Mouse (Mus musculus): ENCODE results near the gene Zfp92.
A peak's percentile ranks its signal among the peaks of the same experiment; 100 is the strongest.
"Not testable (repeated sequence)": the region's sequence is repeated elsewhere in the genome, so short reads cannot be mapped to it uniquely, and the experiment has no call there.

The Zfp92 gene

DNA sequence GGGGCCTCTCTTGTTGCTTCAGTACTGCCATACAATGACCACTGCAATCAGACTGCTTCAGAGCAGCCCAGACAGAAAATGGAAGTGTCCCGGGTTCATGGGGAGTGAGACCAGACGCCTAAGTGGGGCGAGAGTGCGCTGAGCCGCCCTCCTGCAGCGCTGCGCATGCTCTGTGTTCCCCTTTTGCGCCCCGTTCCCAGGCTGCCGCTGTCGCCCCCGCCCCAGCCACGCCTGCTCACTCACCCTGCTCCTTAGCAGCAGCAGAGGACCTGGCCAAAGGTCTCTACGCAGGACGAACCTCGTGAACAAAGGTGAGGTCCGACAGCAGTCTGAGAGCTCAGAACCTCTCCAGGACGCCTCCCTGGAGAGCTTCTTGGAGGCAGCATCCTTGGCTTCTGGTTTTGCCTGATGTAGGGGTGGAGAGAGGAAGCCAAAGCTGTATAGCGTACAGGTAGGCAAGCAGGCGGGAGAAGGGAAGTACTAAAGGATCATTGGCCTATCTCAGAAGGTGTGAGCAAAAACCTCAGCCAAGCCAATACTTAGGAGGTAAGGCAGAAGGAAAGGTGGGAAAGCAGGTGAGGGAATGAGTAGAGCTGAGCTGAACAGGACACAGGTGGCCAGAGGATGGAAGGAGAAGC, at the start of gene Zfp92:
Gene Zfp92, plus strand, starts transcription at position 217 of the 638 bp plus-strand sequence.
- no peak for DNase-seq (ENCODE audit: low read depth, low spot score)

DNA sequence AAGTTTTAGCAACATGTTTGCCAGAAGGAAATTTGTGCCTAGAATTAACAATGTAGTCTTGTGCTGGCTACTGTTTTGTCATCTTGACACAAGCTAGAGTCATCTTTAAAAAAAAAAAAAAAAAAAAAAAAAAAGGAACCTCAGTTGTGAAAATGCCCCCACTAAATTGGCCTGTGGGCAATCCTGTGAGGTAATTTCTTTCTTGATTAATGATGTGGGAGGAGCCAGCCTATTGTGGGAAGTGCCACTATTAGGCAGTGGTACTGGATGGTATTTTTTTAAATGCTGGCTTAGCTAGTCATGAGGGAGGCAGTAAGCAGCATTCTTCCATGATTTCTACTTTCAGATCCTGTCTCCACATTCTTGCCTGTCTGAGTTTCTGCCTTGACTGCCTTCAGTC, 47.6 kb upstream of the Zfp92 start:
- no peak for DNase-seq (ENCODE audit: low read depth, low spot score)

DNA sequence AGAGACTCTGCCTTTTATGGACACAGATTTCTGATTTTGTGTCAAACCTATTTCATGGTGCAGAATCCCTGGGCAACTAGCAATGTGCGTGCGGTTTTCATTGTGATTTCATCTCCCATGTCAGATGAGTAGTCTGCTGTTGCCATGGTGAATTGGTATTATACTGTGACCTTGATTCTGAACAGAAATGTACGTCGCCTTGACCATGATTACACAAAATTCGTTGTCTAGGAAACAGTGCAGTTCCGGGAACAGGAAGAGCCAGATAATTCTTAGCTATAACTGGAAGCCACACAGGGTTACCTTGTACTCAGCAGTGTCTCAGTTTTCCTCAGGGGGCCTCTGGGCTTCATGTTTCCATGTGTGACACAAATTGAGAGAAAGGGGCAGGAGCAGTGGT, 26.5 kb upstream of the Zfp92 start:
- DNase-seq (ENCODE audit: low read depth, low spot score): no peak

GRCm38 (mm10) chrX:73384924-73385323, 26.0 kb upstream of the Zfp92 start:
- no peak for DNase-seq (ENCODE audit: low read depth, low spot score)

- no peak for DNase-seq (ENCODE audit: low read depth, low spot score)
These were observed 19.4 kb upstream of the Zfp92 start for GRCm38 (mm10) chrX:73391481-73391880.

DNA sequence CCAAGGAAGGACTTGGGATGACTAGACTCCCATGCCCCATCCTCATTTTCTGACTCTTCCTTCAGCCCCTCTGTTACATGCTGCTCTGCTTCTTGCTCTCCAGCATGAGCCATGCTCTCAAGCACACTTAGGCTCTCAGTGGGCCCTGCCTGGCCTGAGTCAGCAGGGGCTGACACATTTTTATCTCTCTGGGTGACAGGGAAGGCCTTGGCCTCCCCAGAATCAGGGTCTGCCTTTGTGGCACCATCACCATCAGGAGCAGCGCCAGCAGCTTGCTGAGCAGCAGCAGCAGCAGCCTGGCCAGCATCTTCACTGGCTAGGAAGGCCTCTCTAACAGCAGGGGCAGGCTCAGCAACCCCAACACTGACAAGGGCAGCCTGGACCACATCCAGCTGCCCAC, 14.4 kb upstream of the Zfp92 start:
- DNase-seq (ENCODE audit: low read depth, low spot score): no peak

DNA sequence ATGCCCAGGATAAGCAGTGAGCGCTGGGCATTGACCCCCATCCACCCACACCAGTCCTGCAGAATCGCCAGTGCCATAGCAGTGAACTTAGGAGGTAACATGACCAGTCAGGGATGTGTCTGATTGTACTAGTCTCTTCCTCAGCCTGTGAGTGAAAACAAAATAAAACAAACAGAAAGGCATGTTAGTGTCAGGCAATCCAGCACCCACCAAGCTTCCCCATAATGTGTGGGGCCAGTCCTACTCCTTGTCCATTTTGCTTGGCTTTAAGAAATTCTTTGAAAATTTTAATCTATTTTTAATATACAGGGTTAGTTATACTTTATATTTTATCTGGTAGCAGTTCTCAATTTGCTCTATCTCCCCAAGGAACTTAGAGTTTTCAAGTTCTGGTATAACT, 12.3 kb upstream of the Zfp92 start, which contains the start of gene Gm18336:
Gene Gm18336, minus strand, starts transcription at position 101 of the 400 bp plus-strand sequence.
- not testable (repeated sequence) for DNase-seq (ENCODE audit: low read depth, low spot score)

DNA sequence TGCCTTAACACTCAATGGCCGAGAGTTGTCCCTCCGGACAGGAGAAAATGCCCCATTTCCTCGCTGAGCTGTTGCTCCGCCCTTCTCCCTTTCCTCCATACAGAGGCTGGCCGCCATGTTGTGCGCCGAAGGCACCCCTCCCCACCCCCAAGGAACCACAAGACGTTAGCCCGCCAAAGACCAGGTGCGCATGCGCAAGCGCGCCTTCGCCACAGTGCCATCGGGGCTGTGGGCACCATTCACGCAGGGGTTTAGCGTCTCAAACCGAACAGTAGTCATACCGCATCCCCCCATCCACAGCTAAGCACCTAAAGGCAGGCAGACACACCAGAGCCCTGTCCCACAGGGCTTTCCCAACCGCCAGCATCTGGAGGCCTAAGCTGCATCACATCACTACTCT, 9.9 kb upstream of the Zfp92 start:
- no peak for DNase-seq (ENCODE audit: low read depth, low spot score)

DNA sequence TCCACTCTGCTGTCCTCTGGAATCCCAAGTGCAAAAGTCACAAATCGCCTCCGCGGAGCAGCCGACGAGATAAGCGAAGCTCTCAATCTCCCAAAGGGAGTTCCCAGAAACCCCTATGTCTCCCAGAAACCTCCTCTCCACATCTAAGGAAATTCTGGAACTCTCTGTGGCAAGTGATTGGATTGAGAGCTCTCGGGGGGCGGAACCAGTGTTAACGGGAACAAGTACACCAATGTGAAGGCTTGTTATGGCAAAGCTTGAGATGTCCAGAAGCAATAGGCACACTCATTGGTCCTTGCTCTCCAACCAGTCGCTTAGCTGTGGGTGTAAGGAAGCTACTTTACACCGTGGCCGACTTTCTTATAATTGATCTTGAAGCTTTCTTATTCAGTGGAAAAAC, 9.3 kb upstream of the Zfp92 start:
- DNase-seq (ENCODE audit: low read depth, low spot score): no peak

GRCm38 (mm10) chrX:73412767-73413166, 1.9 kb downstream of the Zfp92 start:
- no peak for DNase-seq (ENCODE audit: low read depth, low spot score)

GRCm38 (mm10) chrX:73430036-73430435, 19.1 kb downstream of the Zfp92 start:
- peak; percentile 4 for DNase-seq (ENCODE audit: low read depth, low spot score)

DNA sequence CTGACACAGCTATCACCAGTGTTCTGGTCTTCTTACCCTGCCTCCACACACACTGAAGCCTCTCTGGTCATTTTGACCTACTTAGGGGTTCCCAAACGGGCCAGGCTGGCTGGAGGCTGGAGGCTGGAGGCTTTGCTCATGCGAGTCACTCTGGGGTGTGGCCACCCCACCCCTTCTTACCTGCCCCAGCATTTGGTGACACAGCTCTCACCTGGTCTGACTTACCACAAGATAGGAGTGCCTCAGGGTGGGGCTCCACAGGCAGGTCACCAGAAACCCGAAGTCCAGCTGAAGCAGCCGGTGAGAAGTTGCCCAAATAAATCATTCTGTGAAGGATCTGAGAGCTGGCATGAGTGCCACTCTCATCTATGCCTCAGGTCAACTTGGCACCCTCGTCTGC, 22.0 kb downstream of the Zfp92 start:
- DNase-seq (ENCODE audit: low read depth, low spot score): no peak

DNA sequence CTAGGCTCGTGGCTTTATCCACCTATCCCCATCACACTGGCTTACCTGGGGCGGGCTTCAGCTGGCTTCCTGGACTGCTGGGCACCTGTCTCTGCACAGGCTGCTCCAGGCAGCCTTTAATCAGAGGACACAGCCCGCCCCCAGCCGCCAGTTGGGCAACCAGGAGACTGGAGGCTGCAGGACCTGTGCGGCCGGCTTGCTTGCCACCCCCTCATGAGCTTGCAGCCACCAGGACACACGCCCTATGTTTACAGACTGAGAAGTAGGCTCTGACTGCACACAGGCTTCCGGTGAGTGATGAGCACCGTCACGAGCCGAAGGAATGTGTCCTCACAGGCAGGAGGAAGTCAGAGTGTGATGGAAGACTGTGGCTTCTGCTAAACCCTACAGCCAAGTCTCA, 24.4 kb downstream of the Zfp92 start, which contains the start of gene Trex2:
Gene Trex2, minus strand, starts transcription at position 93 of the 400 bp plus-strand sequence.
- no peak for DNase-seq (ENCODE audit: low read depth, low spot score)

DNA sequence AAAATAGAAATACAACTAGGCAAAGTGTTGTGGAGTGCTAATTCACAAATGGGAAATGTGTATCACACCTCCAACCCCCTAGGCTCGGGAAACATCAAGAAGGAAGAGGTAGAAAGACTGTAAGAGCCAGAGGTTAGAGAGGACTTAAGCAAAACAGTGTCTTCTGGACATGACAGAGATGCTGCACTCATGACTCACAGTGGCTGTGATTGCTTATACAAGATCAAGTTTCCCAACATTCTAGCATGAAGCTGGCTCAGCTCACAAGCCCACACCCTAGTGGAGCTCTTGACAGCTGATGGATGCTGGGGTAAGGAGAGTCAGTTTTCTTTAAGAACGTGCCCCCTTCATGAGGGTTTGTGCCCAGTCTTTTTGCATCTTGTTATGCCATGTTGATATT, 30.5 kb downstream of the Zfp92 start:
- DNase-seq (ENCODE audit: low read depth, low spot score): no peak

DNA sequence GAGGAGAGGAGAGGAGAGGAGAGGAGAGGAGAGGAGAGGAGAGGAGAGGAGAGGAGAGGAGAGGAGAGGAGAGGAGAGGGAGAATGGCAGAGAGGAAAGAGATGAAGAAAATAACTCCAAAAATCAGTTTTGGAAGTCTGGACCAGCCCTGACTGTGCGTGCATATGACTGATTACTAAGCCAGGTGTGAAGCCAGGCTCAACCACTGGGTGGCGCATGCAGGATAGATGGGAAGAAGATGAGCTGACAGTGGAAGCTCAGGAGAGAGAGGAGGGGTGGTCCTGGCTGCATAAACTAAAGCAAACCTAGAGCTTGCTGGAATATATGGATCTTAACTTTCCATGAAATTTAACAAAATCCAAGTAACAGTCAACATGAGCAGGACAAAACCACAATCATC, 41.1 kb downstream of the Zfp92 start:
- DNase-seq (ENCODE audit: low read depth, low spot score): peak; percentile 13

- DNase-seq (ENCODE audit: low read depth, low spot score): peak; percentile 68
These were observed 48.0 kb downstream of the Zfp92 start, which contains the start of gene Haus7 for GRCm38 (mm10) chrX:73458877-73459392. Haus7 (minus strand) TSS chrX:73459044.

DNA sequence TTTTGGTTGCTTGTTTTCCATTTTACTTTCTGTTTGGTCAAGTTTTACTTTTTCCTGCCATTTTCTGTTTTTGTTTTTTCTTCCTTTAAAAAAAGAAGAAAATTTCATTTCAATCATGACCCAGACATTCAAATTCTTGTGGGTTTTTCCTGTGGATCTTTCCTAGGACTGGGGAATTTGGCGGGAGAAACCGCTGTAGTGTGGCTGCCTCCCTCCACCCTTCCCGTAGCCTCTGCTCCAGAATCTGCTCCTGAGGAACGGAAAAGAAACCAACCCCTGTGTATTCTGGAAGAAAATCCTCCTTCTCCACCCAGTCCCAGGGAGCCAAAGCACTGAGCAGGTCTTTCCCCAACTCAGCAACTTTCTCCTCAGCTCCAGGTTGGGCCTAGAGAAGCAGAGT, 49.9 kb downstream of the Zfp92 start:
- DNase-seq (ENCODE audit: low read depth, low spot score): no peak

GRCm38 (mm10) chrX:73465483-73466186, 54.7 kb downstream of the Zfp92 start:
- no peak for DNase-seq (ENCODE audit: low read depth, low spot score)

DNA sequence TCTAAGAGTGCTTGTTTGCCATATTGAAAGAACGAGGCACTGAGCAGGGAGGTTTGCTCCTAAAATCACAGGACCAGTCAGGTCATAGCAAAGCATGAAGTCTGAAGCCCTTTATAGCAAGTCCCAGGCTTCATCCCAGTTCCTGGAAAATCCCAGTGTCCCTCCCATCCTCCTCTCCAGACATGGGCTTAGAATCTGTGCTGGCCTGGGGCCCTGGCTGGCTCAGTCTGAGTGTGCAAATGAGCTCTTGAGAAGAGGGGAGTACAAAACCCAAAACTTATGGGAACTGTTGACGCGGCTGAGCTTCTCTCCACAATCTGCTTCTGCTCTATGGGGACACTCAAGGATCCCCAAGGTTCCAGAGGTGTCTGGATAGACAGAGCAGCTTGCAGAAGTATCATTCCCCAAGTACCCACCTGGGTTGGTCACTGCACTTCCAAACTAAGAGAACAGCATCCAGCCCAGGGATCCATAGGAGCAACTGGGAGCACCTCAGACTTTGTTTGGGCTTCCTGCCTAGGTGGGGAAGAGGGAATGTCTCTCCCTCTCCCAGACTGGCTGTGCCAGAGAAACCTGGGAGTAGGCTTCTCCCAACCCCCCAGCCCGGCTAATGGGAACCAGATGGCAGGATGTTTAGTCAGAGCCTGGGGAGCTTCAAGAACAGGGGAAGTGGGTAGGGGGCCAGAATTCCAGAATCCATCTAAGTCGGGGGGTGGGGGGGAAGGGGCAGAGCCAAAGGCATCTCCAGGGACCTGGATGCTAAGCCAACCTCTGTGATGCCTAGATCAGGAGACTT, 56.7 kb downstream of the Zfp92 start:
- DNase-seq (ENCODE audit: low read depth, low spot score): no peak

- DNase-seq (ENCODE audit: low read depth, low spot score): no peak
These were observed 57.4 kb downstream of the Zfp92 start for GRCm38 (mm10) chrX:73468330-73468729.

DNA sequence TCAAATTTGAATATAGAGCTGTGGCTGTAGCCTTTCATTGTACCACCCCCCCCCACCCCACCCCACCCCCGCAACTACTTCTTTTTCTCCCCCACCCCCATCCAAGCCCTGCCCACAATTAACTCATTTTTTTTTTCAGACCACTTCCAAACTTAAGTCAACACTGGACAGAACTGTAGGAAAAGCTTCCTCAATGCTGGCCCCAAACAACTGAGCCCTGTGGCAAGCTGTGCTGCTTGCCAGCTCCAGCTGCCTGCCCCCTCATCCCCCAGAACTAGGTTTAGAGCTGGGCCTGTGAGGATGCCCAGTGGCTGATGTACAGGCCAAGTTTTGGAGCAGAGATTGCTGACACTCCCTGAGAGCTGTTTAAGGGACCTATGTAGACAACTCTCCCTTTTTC, 57.9 kb downstream of the Zfp92 start:
- no peak for DNase-seq (ENCODE audit: low read depth, low spot score)

DNA sequence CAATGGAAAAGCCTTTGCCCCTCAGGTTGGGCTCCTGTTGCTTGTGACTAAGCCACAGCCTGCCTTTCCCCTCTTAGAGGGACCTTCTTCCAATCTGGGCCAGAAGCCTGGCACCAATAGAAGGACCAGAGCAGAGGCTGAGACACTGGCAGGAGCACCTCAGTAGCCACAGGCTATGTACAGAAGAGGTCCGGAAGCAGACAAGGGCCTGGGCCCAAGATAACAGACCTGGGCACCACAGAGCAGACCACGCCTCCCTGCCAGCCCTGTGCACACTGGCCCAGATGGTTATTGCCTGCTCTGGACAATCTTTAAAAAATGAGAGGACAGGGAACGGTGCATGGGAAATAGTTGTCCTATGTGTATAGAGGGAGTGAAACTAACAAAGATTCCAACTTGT, 60.9 kb downstream of the Zfp92 start:
- no peak for DNase-seq (ENCODE audit: low read depth, low spot score)

Measured in retina, adult 2 months (tissue).